Mouse (Mus musculus): ENCODE data around the gene Akr1c12. TPM values are rescaled to one million over a fixed set of nuclear protein-coding genes. Genes with fewer than 3 reads are reported as not detected.
"Not testable (repeated sequence)": the region's sequence is repeated elsewhere in the genome, so short reads cannot be mapped to it uniquely, and the experiment has no call there.

Akr1c12 gene
- polyA plus RNA-seq, 1 experiment = 2.4 TPM

- no peaks in the 10 kb centered on the region for H3K79me3 ChIP-seq (ENCODE audit: low read depth)
- H3K79me2 ChIP-seq (ENCODE audit: control insufficient read depth, insufficient read depth) = no peaks in the 10 kb centered on the region
- no peak for TF ChIP-seq USF1 (IDR thresholded peaks at IDR 0.05; ENCODE audit: low read depth)
- no peak for TF ChIP-seq MYOG (IDR thresholded peaks at IDR 0.05; ENCODE audit: control insufficient read depth, extremely low read depth, insufficient read length)
- H3K36me3 ChIP-seq (ENCODE audit: control insufficient read depth, insufficient read depth) = no peaks in the 10 kb centered on the region
- H3K4me3 ChIP-seq (ENCODE audit: insufficient read depth, poor library complexity, severe bottlenecking) = no peak overlapping the region
- no peak overlapping the region for H3ac ChIP-seq (ENCODE audit: control insufficient read depth, insufficient read length, low read depth)
- H3K27me3 ChIP-seq (ENCODE audit: control insufficient read depth, insufficient read depth, insufficient read length) = no peaks in the 10 kb centered on the region
These were observed 21.9 kb downstream of the Akr1c12 start for GRCm38 (mm10) chr13:4257349-4257748.

- not testable (repeated sequence) for H3K36me3 ChIP-seq (ENCODE audit: control insufficient read depth, insufficient read depth); H3K79me3 ChIP-seq (ENCODE audit: low read depth); H3K27me3 ChIP-seq (ENCODE audit: control insufficient read depth, insufficient read depth, insufficient read length); H3K4me3 ChIP-seq (ENCODE audit: insufficient read depth, poor library complexity, severe bottlenecking); H3K79me2 ChIP-seq (ENCODE audit: control insufficient read depth, insufficient read depth); H3ac ChIP-seq (ENCODE audit: control insufficient read depth, insufficient read length, low read depth)
These were observed 22.3 kb downstream of the Akr1c12 start for GRCm38 (mm10) chr13:4256894-4257293.

GRCm38 (mm10) chr13:4249347-4249746 lies 29.9 kb downstream of the Akr1c12 start:
- no peaks in the 10 kb centered on the region for H3K79me2 ChIP-seq (ENCODE audit: control insufficient read depth, insufficient read depth)
- no peaks in the 10 kb centered on the region for H3K36me3 ChIP-seq (ENCODE audit: control insufficient read depth, insufficient read depth)
- H3K4me3 ChIP-seq (ENCODE audit: insufficient read depth, poor library complexity, severe bottlenecking) = no peak overlapping the region
- TF ChIP-seq CEBPB (IDR thresholded peaks at IDR 0.05; ENCODE audit: low read depth) (no peak), MAX (IDR thresholded peaks at IDR 0.05) (no peak), FOSL1 (IDR thresholded peaks at IDR 0.05; ENCODE audit: insufficient read depth, low read length, poor library complexity, severe bottlenecking) (no peak), MYOD1 (IDR thresholded peaks at IDR 0.05; ENCODE audit: control insufficient read depth, insufficient read length, low read depth) (no peak), USF1 (IDR thresholded peaks at IDR 0.05; ENCODE audit: low read depth) (no peak), MYOG (IDR thresholded peaks at IDR 0.05; ENCODE audit: control insufficient read depth, extremely low read depth, insufficient read length) (no peak), CTCF (IDR thresholded peaks at IDR 0.05; ENCODE audit: control insufficient read depth, insufficient read depth, insufficient read length) (no peak)
- no peaks in the 10 kb centered on the region for H3K79me3 ChIP-seq (ENCODE audit: low read depth)
- H3ac ChIP-seq (ENCODE audit: control insufficient read depth, insufficient read length, low read depth) = no peak overlapping the region
- no peaks in the 10 kb centered on the region for H3K27me3 ChIP-seq (ENCODE audit: control insufficient read depth, insufficient read depth, insufficient read length)

GRCm38 (mm10) chr13:4244861-4245559 lies 34.2 kb downstream of the Akr1c12 start:
- Histone ChIP-seq H3K27me3 (ENCODE audit: control insufficient read depth, insufficient read depth, insufficient read length) (no peaks in the 10 kb centered on the region), H3K79me3 (ENCODE audit: low read depth) (no peaks in the 10 kb centered on the region), H3K36me3 (ENCODE audit: control insufficient read depth, insufficient read depth) (no peaks in the 10 kb centered on the region), H3K79me2 (ENCODE audit: control insufficient read depth, insufficient read depth) (no peaks in the 10 kb centered on the region), H3ac (ENCODE audit: control insufficient read depth, insufficient read length, low read depth) (no peak overlapping the region), H3K4me3 (ENCODE audit: insufficient read depth, poor library complexity, severe bottlenecking) (no peak overlapping the region)
- no peak for TF ChIP-seq MAX (IDR thresholded peaks at IDR 0.05)
- TF ChIP-seq USF1 (IDR thresholded peaks at IDR 0.05; ENCODE audit: low read depth) = no peak
- TF ChIP-seq CEBPB (IDR thresholded peaks at IDR 0.05; ENCODE audit: low read depth) = no peak
- no peak for TF ChIP-seq MYOD1 (IDR thresholded peaks at IDR 0.05; ENCODE audit: control insufficient read depth, insufficient read length, low read depth)
- no peak for TF ChIP-seq FOSL1 (IDR thresholded peaks at IDR 0.05; ENCODE audit: insufficient read depth, low read length, poor library complexity, severe bottlenecking)
- TF ChIP-seq MYOG (IDR thresholded peaks at IDR 0.05; ENCODE audit: control insufficient read depth, extremely low read depth, insufficient read length) = no peak
- no peak for TF ChIP-seq CTCF (IDR thresholded peaks at IDR 0.05; ENCODE audit: control insufficient read depth, insufficient read depth, insufficient read length)

- H3ac ChIP-seq (ENCODE audit: control insufficient read depth, insufficient read length, low read depth) = no peak overlapping the region
- no peaks in the 10 kb centered on the region for H3K36me3 ChIP-seq (ENCODE audit: control insufficient read depth, insufficient read depth)
- no peak overlapping the region for H3K4me3 ChIP-seq (ENCODE audit: insufficient read depth, poor library complexity, severe bottlenecking)
- no peak for TF ChIP-seq USF1 (IDR thresholded peaks at IDR 0.05; ENCODE audit: low read depth)
- no peak for TF ChIP-seq MAX (IDR thresholded peaks at IDR 0.05)
- TF ChIP-seq MYOD1 (IDR thresholded peaks at IDR 0.05; ENCODE audit: control insufficient read depth, insufficient read length, low read depth) = no peak
- TF ChIP-seq FOSL1 (IDR thresholded peaks at IDR 0.05; ENCODE audit: insufficient read depth, low read length, poor library complexity, severe bottlenecking) = no peak
- no peak for TF ChIP-seq CTCF (IDR thresholded peaks at IDR 0.05; ENCODE audit: control insufficient read depth, insufficient read depth, insufficient read length)
- TF ChIP-seq CEBPB (IDR thresholded peaks at IDR 0.05; ENCODE audit: low read depth) = no peak
- TF ChIP-seq MYOG (IDR thresholded peaks at IDR 0.05; ENCODE audit: control insufficient read depth, extremely low read depth, insufficient read length) = no peak
- no peaks in the 10 kb centered on the region for H3K79me3 ChIP-seq (ENCODE audit: low read depth)
- no peaks in the 10 kb centered on the region for H3K27me3 ChIP-seq (ENCODE audit: control insufficient read depth, insufficient read depth, insufficient read length)
- H3K79me2 ChIP-seq (ENCODE audit: control insufficient read depth, insufficient read depth) = no peaks in the 10 kb centered on the region
These were observed 45.6 kb downstream of the Akr1c12 start for GRCm38 (mm10) chr13:4233536-4234172.

GRCm38 (mm10) chr13:4233135-4233534 lies 46.1 kb downstream of the Akr1c12 start:
- Histone ChIP-seq H3K79me2 (ENCODE audit: control insufficient read depth, insufficient read depth) (no peaks in the 10 kb centered on the region), H3K79me3 (ENCODE audit: low read depth) (no peaks in the 10 kb centered on the region), H3K4me3 (ENCODE audit: insufficient read depth, poor library complexity, severe bottlenecking) (no peak overlapping the region), H3K36me3 (ENCODE audit: control insufficient read depth, insufficient read depth) (no peaks in the 10 kb centered on the region), H3ac (ENCODE audit: control insufficient read depth, insufficient read length, low read depth) (no peak overlapping the region), H3K27me3 (ENCODE audit: control insufficient read depth, insufficient read depth, insufficient read length) (no peaks in the 10 kb centered on the region)
- TF ChIP-seq CEBPB (IDR thresholded peaks at IDR 0.05; ENCODE audit: low read depth) (no peak), FOSL1 (IDR thresholded peaks at IDR 0.05; ENCODE audit: insufficient read depth, low read length, poor library complexity, severe bottlenecking) (no peak), MYOD1 (IDR thresholded peaks at IDR 0.05; ENCODE audit: control insufficient read depth, insufficient read length, low read depth) (no peak), MAX (IDR thresholded peaks at IDR 0.05) (no peak), MYOG (IDR thresholded peaks at IDR 0.05; ENCODE audit: control insufficient read depth, extremely low read depth, insufficient read length) (no peak), CTCF (IDR thresholded peaks at IDR 0.05; ENCODE audit: control insufficient read depth, insufficient read depth, insufficient read length) (no peak), USF1 (IDR thresholded peaks at IDR 0.05; ENCODE audit: low read depth) (no peak)

Measured in C2C12 (cell line).